Mouse (Mus musculus) hindbrain, embryonic 16.5 days (tissue): Measurements from ENCODE around the gene Drg1. TPM values are rescaled to one million over a fixed set of nuclear protein-coding genes. Genes with fewer than 3 reads are reported as not detected.
"Not testable (repeated sequence)": the region's sequence is repeated elsewhere in the genome, so short reads cannot be mapped to it uniquely, and the experiment has no call there.

Experiments used
- ATAC-seq: fragments of 200-750 bp; cut with Nextera tagmentation; 2 replicates; pipeline ENCODE4 v1.8.0; 2017; ENCODE audit warnings: moderate TSS enrichment, moderate library complexity
- H3K27ac ChIP-seq: fragments of 300-500 bp; sonication (generic); 2 replicates; pipeline ENCODE4 v1.5.1; 2014; ENCODE audit warnings: low read depth, mild to moderate bottlenecking, control low read depth, low read length, moderate library complexity
- H3K27me3 ChIP-seq: fragments of 300-500 bp; sonication (generic); replicated peaks from 2 replicates; pipeline ENCODE4 v1.6.1; 2014; ENCODE audit warnings: low read length; ENCODE audit not compliant: control insufficient read depth, insufficient read depth
- H3K36me3 ChIP-seq: fragments of 300-500 bp; sonication (generic); 2 replicates; pipeline ENCODE4 v1.6.1; 2014; ENCODE audit warnings: mild to moderate bottlenecking, low read length, moderate library complexity, mixed read lengths; ENCODE audit not compliant: control insufficient read depth, insufficient read depth
- H3K4me1 ChIP-seq: fragments of 300-500 bp; sonication (generic); 2 replicates; pipeline ENCODE4 v1.6.1; 2014; ENCODE audit warnings: low read depth, low read length; ENCODE audit not compliant: control insufficient read depth, insufficient read depth
- H3K4me2 ChIP-seq: fragments of 300-500 bp; sonication (generic); 2 replicates; pipeline ENCODE4 v1.6.1; 2014; ENCODE audit warnings: mild to moderate bottlenecking, low read length, control low read depth, moderate library complexity
- H3K4me3 ChIP-seq: fragments of 300-500 bp; sonication (generic); 2 replicates; pipeline ENCODE4 v1.5.1; 2014; ENCODE audit warnings: mild to moderate bottlenecking, low read length, control low read depth, moderate library complexity
- H3K9ac ChIP-seq: fragments of 300-500 bp; sonication (generic); 2 replicates; pipeline ENCODE4 v1.6.1; 2014; ENCODE audit warnings: low read depth, mild to moderate bottlenecking, control low read depth, low read length, moderate library complexity
- H3K9me3 ChIP-seq: fragments of 300-500 bp; sonication (generic); 2 replicates; pipeline ENCODE4 v1.6.1; 2014; ENCODE audit warnings: mild to moderate bottlenecking, low read length, moderate library complexity; ENCODE audit not compliant: control insufficient read depth
- WGBS: fragments of 180-500 bp; shearing (Covaris S2); extraction: QIAGEN DNeasy Blood & Tissue Kit; methylation state at CpG from one replicate; pipeline ENCODE4 v1.1.7; 2014; 5-methylcytosine and 5-hydroxymethylcytosine counted together
- polyA plus RNA-seq: library from polyadenylated mRNA; unstranded; fragments of >200 nt; fragmentation: Nextera tagmentation; extraction: Ambion mirVana; gene quantifications from 2 replicates; pipeline ENCODE4 v1.2.1, GENCODE M21; 2015

The Drg1 gene
- polyA plus RNA-seq, 1 experiment from 2014 or later = 207 TPM

DNA sequence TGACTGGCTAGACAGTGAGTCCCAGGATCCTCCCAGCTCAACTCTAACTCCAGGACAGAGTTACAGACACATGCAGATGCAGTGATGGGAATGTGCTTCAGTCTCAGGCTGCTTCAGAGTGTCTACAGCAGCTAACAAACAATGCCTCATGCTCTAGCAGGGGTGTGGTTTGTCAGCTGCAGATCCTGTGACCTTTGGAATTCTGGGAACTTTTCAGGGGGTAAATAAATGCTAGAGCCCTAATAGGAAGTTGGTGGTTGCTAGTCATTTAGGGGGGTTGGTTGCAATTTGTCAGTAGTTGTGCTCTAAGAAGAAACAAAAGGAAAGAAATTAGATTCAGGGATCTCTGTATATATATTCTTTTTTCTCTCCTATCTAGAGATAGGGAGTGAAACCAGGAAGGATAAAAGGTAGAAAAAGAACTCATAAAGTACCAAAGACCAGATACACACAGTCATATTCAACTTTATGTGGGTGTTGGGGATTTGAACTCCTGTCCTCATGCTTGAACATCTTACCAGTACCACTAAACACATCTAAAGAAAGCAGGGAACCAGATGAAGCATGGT lies 125.2 kb downstream of the Drg1 start:
- not testable (repeated sequence) for H3K4me2 ChIP-seq, ATAC-seq, H3K27ac ChIP-seq, H3K4me1 ChIP-seq, H3K27me3 ChIP-seq, H3K4me3 ChIP-seq, H3K9ac ChIP-seq, H3K36me3 ChIP-seq, H3K9me3 ChIP-seq

DNA sequence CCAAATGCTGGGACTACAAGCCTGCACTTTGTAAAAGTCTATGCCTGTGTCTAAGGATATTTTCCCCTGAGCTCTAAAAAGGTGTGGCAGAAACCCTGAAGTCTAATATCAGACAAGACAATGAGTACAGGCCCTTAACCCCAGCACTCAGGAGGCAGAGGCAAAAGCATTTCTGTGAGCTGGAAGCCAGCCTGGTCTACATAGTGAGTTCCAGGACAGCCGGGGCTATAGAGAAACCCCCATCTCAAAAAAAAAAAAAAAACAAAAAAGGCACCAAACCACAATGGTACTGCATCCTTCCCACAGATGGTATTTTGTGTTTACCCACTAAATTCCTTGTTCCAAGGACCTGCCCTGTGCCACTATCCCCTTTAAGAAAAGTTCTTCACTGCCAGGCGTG lies 127.9 kb downstream of the Drg1 start:
- not testable (repeated sequence) for H3K27me3 ChIP-seq, H3K4me3 ChIP-seq, H3K9me3 ChIP-seq, ATAC-seq, H3K4me1 ChIP-seq, H3K9ac ChIP-seq, H3K4me2 ChIP-seq, H3K36me3 ChIP-seq, H3K27ac ChIP-seq
- 89% methylated on average over 2 of the region's 2 CpGs for WGBS

Other genes starting within 250 kb of the Drg1 start
- 14.3 and 16.4 TPM in 2 replicates for gene Sfi1, start 73.0 kb downstream of the Drg1 start, polyA plus RNA-seq
- gene Eif4enif1, start 64.0 kb downstream of the Drg1 start, polyA plus RNA-seq = 36.8 and 48.0 TPM in 2 replicates
- gene Patz1, start 22.5 kb upstream of the Drg1 start, polyA plus RNA-seq = 35.2 and 40.7 TPM in 2 replicates
- gene Pik3ip1, start 64.0 kb upstream of the Drg1 start, polyA plus RNA-seq = 30.8 and 36.1 TPM in 2 replicates
- 159 and 164 TPM in 2 replicates for gene Limk2, start 142.8 kb upstream of the Drg1 start, polyA plus RNA-seq
- gene Rnf185, start 185.9 kb upstream of the Drg1 start, polyA plus RNA-seq = 43.0 and 46.2 TPM in 2 replicates
- gene Pla2g3, start 221.9 kb upstream of the Drg1 start, polyA plus RNA-seq = 4.0 and 9.2 TPM in 2 replicates
- gene Inpp5j, start 238.4 kb upstream of the Drg1 start, polyA plus RNA-seq = 12.5 and 13.9 TPM in 2 replicates
- gene Selenom, start 248.3 kb upstream of the Drg1 start, polyA plus RNA-seq = 176 and 225 TPM in 2 replicates